Comparison of ENCODE assay signal across 8 mouse cellular contexts in genomic region chr17:47864496-47864895, GRCm38 (mm10). TPM values are rescaled to one million over a fixed set of nuclear protein-coding genes. Genes with fewer than 3 reads are reported as not detected.
DNase-seq lines count a peak whose midpoint lies in the region; ATAC-seq and TF ChIP-seq lines count a peak whose summit lies in the region.

No protein-coding gene starts in this region.

- intact Hi-C loops in heart, postnatal 14 days (cut with DNase I) = loop anchor here (1.0 kb wide), 1 partner anchor 71 kb away; no protein-coding TSS in a partner anchor

- no peak overlapping the region; the same call in 1 of the 2 replicates for H3K27ac ChIP-seq in forebrain, embryonic 13.5 days

- 2% methylated on average over 17 of the region's 17 CpGs for WGBS in forebrain, embryonic 13.5 days
- WGBS in lung, adult 2 months = 2% methylated on average over 17 of the region's 17 CpGs

- peaks cover 12% of the 10 kb centered on the region for H3K4me1 ChIP-seq in forebrain, embryonic 13.5 days
- no peaks in the 10 kb centered on the region for H3K4me1 ChIP-seq in lung, adult 2 months (ENCODE audit: control insufficient read depth, insufficient read depth, low read length)

- H3K4me2 ChIP-seq in forebrain, embryonic 13.5 days = peak overlapping the region; percentile 42

- H3K9ac ChIP-seq in forebrain, embryonic 13.5 days = no peak overlapping the region

- DNase-seq in ES-CJ7 (ENCODE audit: low read depth, low spot score) = peak; percentile 95
- peak; percentile 92 to 97 for DNase-seq in heart, postnatal 14 days
- DNase-seq in kidney, postnatal 4 days = peak; percentile 94
- DNase-seq in lung, adult 2 months = peak; percentile 86
- DNase-seq in thymus, postnatal 0 days (ENCODE audit: low spot score) = peak; percentile 82

- ATAC-seq in cerebellum, adult (ENCODE audit: insufficient number of reproducible peaks, low FRiP score, low TSS enrichment) = peak; percentile 65
- peak; percentile 74 for ATAC-seq in forebrain, embryonic 13.5 days
- peak; percentile 69 for ATAC-seq in neutrophil, adult 5-6 weeks (ENCODE audit: extremely low read depth, insufficient number of reproducible peaks, low FRiP score, poor library complexity, severe bottlenecking)

- no peaks in the 10 kb centered on the region for H3K9me3 ChIP-seq in forebrain, embryonic 13.5 days (replicated peaks)

- no peak for TF ChIP-seq POLR2A in lung, adult 2 months (IDR thresholded peaks at IDR 0.05; ENCODE audit: borderline replicate concordance, extremely low read depth, low read depth, low read length)

- peak; percentile 75 for TF ChIP-seq CTCF in lung, adult 2 months (IDR thresholded peaks at IDR 0.05; ENCODE audit: insufficient read depth, low read length)

- H3K36me3 ChIP-seq in forebrain, embryonic 13.5 days (ENCODE audit: poor library complexity, severe bottlenecking) = peaks cover 29% of the 10 kb centered on the region

- no peak overlapping the region for H3K4me3 ChIP-seq in forebrain, embryonic 13.5 days
- no peak overlapping the region for H3K4me3 ChIP-seq in lung, adult 2 months (replicated peaks; ENCODE audit: extremely low read depth, low read depth, low read length)

- H3K27me3 ChIP-seq in forebrain, embryonic 13.5 days = peaks cover 4% of the 10 kb centered on the region; the same call in 1 of the 2 replicates

RNA-seq across cellular contexts. Expression of gene Mdfi, which starts 30.0 kb away (rescaled TPM):
- 2.6 and 3.1 TPM in 2 replicates for polyA plus RNA-seq in forebrain, embryonic 13.5 days (2015; fragmentation: Nextera tagmentation; extraction: Ambion mirVana)
- 1 to 10 TPM; 2.8 to 3.9 TPM for total RNA-seq in heart, postnatal 14 days (2021)
- polyA plus RNA-seq in lung, adult 2 months (2012; rRNA removed) = 38.8 and 51.1 TPM in 2 replicates
- not detected in 2 replicates for total RNA-seq in neutrophil, adult 5-6 weeks (2017)
- 3.5 and 3.7 TPM in 2 replicates for polyA plus RNA-seq in thymus, postnatal 0 days (2015; fragmentation: Nextera tagmentation; extraction: Ambion mirVana)

RNA-seq across cellular contexts. Expression of gene Foxp4, which starts 59.9 kb away (rescaled TPM):
- 13.4 and 15.6 TPM in 2 replicates for polyA plus RNA-seq in forebrain, embryonic 13.5 days (2015; fragmentation: Nextera tagmentation; extraction: Ambion mirVana)
- total RNA-seq in heart, postnatal 14 days (2021) = 10 to 100 TPM; 12.2 to 13.6 TPM
- 100 and 117 TPM in 2 replicates for polyA plus RNA-seq in lung, adult 2 months (2012; rRNA removed)
- 13.2 and 19.2 TPM in 2 replicates for total RNA-seq in neutrophil, adult 5-6 weeks (2017)
- polyA plus RNA-seq in thymus, postnatal 0 days (2015; fragmentation: Nextera tagmentation; extraction: Ambion mirVana) = 18.0 TPM in 2 replicates
